Mouse (Mus musculus): ENCODE measurements at regions not wholly inside any gene's neighbourhood (a gene's known extent, or its start where the extent isn't known, plus 50 kb on each side); places are given as distances from the start of the nearest gene placed in this dataset.

GRCm38 (mm10) chr7:136058751-136059681 lies 342.9 kb upstream of the Mki67 start:
- Histone ChIP-seq H3K36me3 (ENCODE audit: control insufficient read depth, insufficient read depth, low read length) (no peaks in the 10 kb centered on the region), H3K27ac (replicated peaks; ENCODE audit: low read depth, low read length) (peak overlapping the region; percentile 53), H3K4me1 (ENCODE audit: control insufficient read depth, insufficient read depth, low read length) (peaks cover 30% of the 10 kb centered on the region), H3K9ac (ENCODE audit: low read length) (no peak overlapping the region), H3K4me3 (ENCODE audit: low read depth, low read length) (no peak overlapping the region), H3K4me2 (ENCODE audit: low read depth, severe bottlenecking) (no peak overlapping the region), H3K27me3 (ENCODE audit: control insufficient read depth, insufficient read depth, low read length) (no peaks in the 10 kb centered on the region), H3K9me3 (ENCODE audit: control insufficient read depth, low read length) (no peaks in the 10 kb centered on the region)
- peak; percentile 83 for ATAC-seq (ENCODE audit: insufficient number of reproducible peaks, low FRiP score, low TSS enrichment, low read depth)
- peak; percentile 58 for DNase-seq (ENCODE audit: low spot score)
- WGBS: 27% methylated on average over 14 of the region's 14 CpGs

GRCm38 (mm10) chr7:136059896-136060295 lies 343.7 kb upstream of the Mki67 start:
- Histone ChIP-seq H3K9ac (ENCODE audit: low read length) (no peak overlapping the region), H3K36me3 (ENCODE audit: control insufficient read depth, insufficient read depth, low read length) (no peaks in the 10 kb centered on the region), H3K27ac (replicated peaks; ENCODE audit: low read depth, low read length) (peak overlapping the region; percentile 53), H3K27me3 (ENCODE audit: control insufficient read depth, insufficient read depth, low read length) (no peaks in the 10 kb centered on the region), H3K9me3 (ENCODE audit: control insufficient read depth, low read length) (no peaks in the 10 kb centered on the region), H3K4me3 (ENCODE audit: low read depth, low read length) (no peak overlapping the region), H3K4me1 (ENCODE audit: control insufficient read depth, insufficient read depth, low read length) (peaks cover 34% of the 10 kb centered on the region), H3K4me2 (ENCODE audit: low read depth, severe bottlenecking) (no peak overlapping the region)
- ATAC-seq (ENCODE audit: insufficient number of reproducible peaks, low FRiP score, low TSS enrichment, low read depth) (no peak), DNase-seq (ENCODE audit: low spot score) (peak; percentile 59)
- 30% methylated on average over 11 of the region's 11 CpGs for WGBS

- no peaks in the 10 kb centered on the region for H3K9me3 ChIP-seq (ENCODE audit: control insufficient read depth, low read length)
- no peaks in the 10 kb centered on the region for H3K27me3 ChIP-seq (ENCODE audit: control insufficient read depth, insufficient read depth, low read length)
- H3K4me3 ChIP-seq (ENCODE audit: low read depth, low read length): no peak overlapping the region
- peak; percentile 83 for DNase-seq (ENCODE audit: low spot score)
- peak overlapping the region; percentile 44 for H3K4me2 ChIP-seq (ENCODE audit: low read depth, severe bottlenecking)
- H3K4me1 ChIP-seq (ENCODE audit: control insufficient read depth, insufficient read depth, low read length): peaks cover 34% of the 10 kb centered on the region
- peak overlapping the region; percentile 87 for H3K27ac ChIP-seq (replicated peaks; ENCODE audit: low read depth, low read length)
- WGBS: 7% methylated on average over 29 of the region's 29 CpGs
- H3K36me3 ChIP-seq (ENCODE audit: control insufficient read depth, insufficient read depth, low read length): no peaks in the 10 kb centered on the region
- no peak for ATAC-seq (ENCODE audit: insufficient number of reproducible peaks, low FRiP score, low TSS enrichment, low read depth)
- H3K9ac ChIP-seq (ENCODE audit: low read length): peak overlapping the region; percentile 56
These were observed 344.3 kb upstream of the Mki67 start for GRCm38 (mm10) chr7:136060339-136061073.

GRCm38 (mm10) chr7:136062658-136063057 lies 346.5 kb upstream of the Mki67 start:
- no peaks in the 10 kb centered on the region for H3K27me3 ChIP-seq (ENCODE audit: control insufficient read depth, insufficient read depth, low read length)
- ATAC-seq (ENCODE audit: insufficient number of reproducible peaks, low FRiP score, low TSS enrichment, low read depth) (no peak), DNase-seq (ENCODE audit: low spot score) (no peak)
- no peaks in the 10 kb centered on the region for H3K36me3 ChIP-seq (ENCODE audit: control insufficient read depth, insufficient read depth, low read length)
- H3K27ac ChIP-seq (replicated peaks; ENCODE audit: low read depth, low read length): no peak overlapping the region
- WGBS: 25% methylated on average over 5 of the region's 5 CpGs
- H3K9me3 ChIP-seq (ENCODE audit: control insufficient read depth, low read length): no peaks in the 10 kb centered on the region
- H3K4me1 ChIP-seq (ENCODE audit: control insufficient read depth, insufficient read depth, low read length): peaks cover 34% of the 10 kb centered on the region
- no peak overlapping the region for H3K9ac ChIP-seq (ENCODE audit: low read length)
- H3K4me3 ChIP-seq (ENCODE audit: low read depth, low read length): no peak overlapping the region
- H3K4me2 ChIP-seq (ENCODE audit: low read depth, severe bottlenecking): no peak overlapping the region

- no peaks in the 10 kb centered on the region; the same call in 1 of the 2 replicates for H3K9me3 ChIP-seq (ENCODE audit: control insufficient read depth, low read length)
- H3K27me3 ChIP-seq (ENCODE audit: control insufficient read depth, insufficient read depth, low read length): no peaks in the 10 kb centered on the region
- no peak overlapping the region for H3K4me3 ChIP-seq (ENCODE audit: low read depth, low read length)
- H3K4me1 ChIP-seq (ENCODE audit: control insufficient read depth, insufficient read depth, low read length): peaks cover 18% of the 10 kb centered on the region; the same call in 1 of the 2 replicates
- no peak overlapping the region for H3K4me2 ChIP-seq (ENCODE audit: low read depth, severe bottlenecking)
- H3K27ac ChIP-seq (replicated peaks; ENCODE audit: low read depth, low read length): peak overlapping the region; percentile 9
- ATAC-seq (ENCODE audit: insufficient number of reproducible peaks, low FRiP score, low TSS enrichment, low read depth): no peak
- DNase-seq (ENCODE audit: low spot score): no peak
- H3K9ac ChIP-seq (ENCODE audit: low read length): no peak overlapping the region
- H3K36me3 ChIP-seq (ENCODE audit: control insufficient read depth, insufficient read depth, low read length): no peaks in the 10 kb centered on the region
- 73% methylated on average over 12 of the region's 12 CpGs for WGBS
These were observed 349.0 kb upstream of the Mki67 start for GRCm38 (mm10) chr7:136065038-136065678.

GRCm38 (mm10) chr7:136065679-136066055 lies 349.5 kb upstream of the Mki67 start:
- WGBS: 62% methylated on average over 10 of the region's 10 CpGs

GRCm38 (mm10) chr7:136070881-136071280 lies 354.7 kb upstream of the Mki67 start:
- no peak for ATAC-seq (ENCODE audit: insufficient number of reproducible peaks, low FRiP score, low TSS enrichment, low read depth)
- Histone ChIP-seq H3K27me3 (ENCODE audit: control insufficient read depth, insufficient read depth, low read length) (no peaks in the 10 kb centered on the region), H3K9me3 (ENCODE audit: control insufficient read depth, low read length) (no peaks in the 10 kb centered on the region; the same call in 1 of the 2 replicates), H3K36me3 (ENCODE audit: control insufficient read depth, insufficient read depth, low read length) (no peaks in the 10 kb centered on the region), H3K27ac (replicated peaks; ENCODE audit: low read depth, low read length) (no peak overlapping the region), H3K4me1 (ENCODE audit: control insufficient read depth, insufficient read depth, low read length) (peaks cover 3% of the 10 kb centered on the region; the same call in 1 of the 2 replicates), H3K4me2 (ENCODE audit: low read depth, severe bottlenecking) (no peak overlapping the region), H3K9ac (ENCODE audit: low read length) (no peak overlapping the region), H3K4me3 (ENCODE audit: low read depth, low read length) (no peak overlapping the region)
- DNase-seq (ENCODE audit: low spot score): no peak
- 81% methylated on average over 5 of the region's 5 CpGs for WGBS

More at GRCm38 (mm10) chr7:136065679-136066055, 349.5 kb upstream of the Mki67 start:
- peaks cover 18% of the 10 kb centered on the region; the same call in 1 of the 2 replicates for H3K4me1 ChIP-seq (ENCODE audit: control insufficient read depth, insufficient read depth, low read length)
- no peaks in the 10 kb centered on the region for H3K36me3 ChIP-seq (ENCODE audit: control insufficient read depth, insufficient read depth, low read length)
- peak overlapping the region; percentile 9 for H3K27ac ChIP-seq (replicated peaks; ENCODE audit: low read depth, low read length)
- no peak overlapping the region for H3K9ac ChIP-seq (ENCODE audit: low read length)
- H3K4me2 ChIP-seq (ENCODE audit: low read depth, severe bottlenecking): no peak overlapping the region
- no peak overlapping the region for H3K4me3 ChIP-seq (ENCODE audit: low read depth, low read length)
- H3K9me3 ChIP-seq (ENCODE audit: control insufficient read depth, low read length): no peaks in the 10 kb centered on the region; the same call in 1 of the 2 replicates
- ATAC-seq (ENCODE audit: insufficient number of reproducible peaks, low FRiP score, low TSS enrichment, low read depth): no peak
- no peaks in the 10 kb centered on the region for H3K27me3 ChIP-seq (ENCODE audit: control insufficient read depth, insufficient read depth, low read length)
- DNase-seq (ENCODE audit: low spot score): no peak

GRCm38 (mm10) chr7:136071331-136071730 lies 355.2 kb upstream of the Mki67 start:
- Histone ChIP-seq H3K9me3 (ENCODE audit: control insufficient read depth, low read length) (no peaks in the 10 kb centered on the region; the same call in 1 of the 2 replicates), H3K36me3 (ENCODE audit: control insufficient read depth, insufficient read depth, low read length) (no peaks in the 10 kb centered on the region), H3K4me1 (ENCODE audit: control insufficient read depth, insufficient read depth, low read length) (no peaks in the 10 kb centered on the region), H3K4me2 (ENCODE audit: low read depth, severe bottlenecking) (no peak overlapping the region), H3K27ac (replicated peaks; ENCODE audit: low read depth, low read length) (no peak overlapping the region), H3K4me3 (ENCODE audit: low read depth, low read length) (no peak overlapping the region), H3K9ac (ENCODE audit: low read length) (no peak overlapping the region), H3K27me3 (ENCODE audit: control insufficient read depth, insufficient read depth, low read length) (no peaks in the 10 kb centered on the region)
- no peak for ATAC-seq (ENCODE audit: insufficient number of reproducible peaks, low FRiP score, low TSS enrichment, low read depth)
- 87% methylated on average over 4 of the region's 4 CpGs for WGBS
- DNase-seq (ENCODE audit: low spot score): no peak

Data from limb, embryonic 11.5 days (tissue).